Mouse (Mus musculus) CH12F3 (cell line): ENCODE data around the gene Psmg3.

ENCODE experiments used
- in situ Hi-C: fragments of 300-500 bp; cut with MboI; formaldehyde crosslinking; loops from 2 replicates; pipeline ENCODE4 v1.14.3; 2020; ENCODE audit warnings: low sequenced_read_pairs

Gene Psmg3

DNA sequence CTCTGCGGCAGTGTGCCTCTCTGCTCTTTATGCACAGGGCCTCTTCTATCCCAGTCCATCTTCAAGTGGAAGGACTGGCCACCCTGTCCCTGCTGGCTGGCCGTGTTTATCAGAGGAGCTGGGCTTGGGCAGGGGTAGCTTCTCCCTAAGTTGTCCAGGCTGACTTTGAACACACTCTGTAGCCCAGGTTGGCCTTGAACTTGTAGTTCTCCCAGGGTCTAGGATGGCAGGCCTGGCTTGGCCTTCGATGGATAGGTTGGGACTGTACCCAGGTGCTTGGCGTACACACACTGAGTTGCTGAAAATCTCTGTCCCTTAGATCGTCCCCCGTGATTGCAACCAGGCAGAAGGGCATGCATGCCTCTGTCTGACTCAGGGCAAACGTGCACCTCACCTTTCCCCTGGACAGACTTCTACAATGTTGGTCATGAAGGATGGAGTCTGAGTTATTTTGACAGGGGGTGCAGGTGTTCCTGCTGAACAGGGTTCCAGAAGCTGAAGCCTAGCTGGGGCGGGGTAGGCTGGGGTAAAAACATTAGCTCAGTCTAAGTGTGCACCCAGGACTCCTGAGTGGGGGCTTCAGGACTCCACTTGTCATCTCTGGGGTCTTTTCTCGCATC, 30.6 kb downstream of the Psmg3 start:
- in situ Hi-C loops = no loop called here

DNA sequence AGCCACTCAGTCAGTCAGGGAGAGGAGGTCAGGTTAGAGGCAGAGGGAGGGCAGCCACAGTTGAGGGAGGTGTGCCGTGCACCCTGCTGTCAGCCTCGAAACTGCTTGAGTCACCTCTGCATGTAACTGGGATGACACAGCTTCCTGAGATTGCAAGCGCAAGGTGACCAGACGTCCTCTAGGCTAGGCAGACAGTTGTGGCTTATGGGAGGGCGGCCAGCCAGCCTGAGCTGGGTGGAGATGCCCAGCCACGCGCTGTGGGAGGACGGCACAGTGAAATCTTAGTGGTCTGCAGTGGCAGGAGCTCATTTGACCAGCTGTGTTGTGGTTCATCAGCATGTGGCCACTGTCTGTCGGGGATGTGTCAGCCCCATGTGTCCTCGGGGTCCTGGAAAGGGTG, 31.7 kb downstream of the Psmg3 start:
- in situ Hi-C loops = no loop called here

DNA sequence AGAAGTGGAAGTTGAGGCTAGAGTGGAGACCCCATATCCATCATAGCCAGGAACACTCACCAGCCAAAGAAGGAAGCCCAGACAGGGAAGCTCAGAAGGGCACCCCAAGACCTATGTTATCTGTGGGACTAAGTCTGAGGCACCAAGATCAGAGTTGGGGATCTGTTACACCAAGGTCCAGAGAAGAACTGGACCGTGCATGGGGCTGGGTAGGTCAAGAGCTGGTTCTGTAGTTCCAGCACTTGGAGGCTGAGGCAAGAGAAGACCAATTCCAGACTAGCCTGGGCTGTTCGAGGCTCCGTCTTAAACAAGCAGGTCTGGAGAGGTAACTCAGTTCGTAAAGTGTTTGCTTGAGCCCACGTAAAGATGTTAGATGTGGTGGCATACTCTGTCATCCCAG, 32.5 kb downstream of the Psmg3 start:
- in situ Hi-C loops = no loop called here

DNA sequence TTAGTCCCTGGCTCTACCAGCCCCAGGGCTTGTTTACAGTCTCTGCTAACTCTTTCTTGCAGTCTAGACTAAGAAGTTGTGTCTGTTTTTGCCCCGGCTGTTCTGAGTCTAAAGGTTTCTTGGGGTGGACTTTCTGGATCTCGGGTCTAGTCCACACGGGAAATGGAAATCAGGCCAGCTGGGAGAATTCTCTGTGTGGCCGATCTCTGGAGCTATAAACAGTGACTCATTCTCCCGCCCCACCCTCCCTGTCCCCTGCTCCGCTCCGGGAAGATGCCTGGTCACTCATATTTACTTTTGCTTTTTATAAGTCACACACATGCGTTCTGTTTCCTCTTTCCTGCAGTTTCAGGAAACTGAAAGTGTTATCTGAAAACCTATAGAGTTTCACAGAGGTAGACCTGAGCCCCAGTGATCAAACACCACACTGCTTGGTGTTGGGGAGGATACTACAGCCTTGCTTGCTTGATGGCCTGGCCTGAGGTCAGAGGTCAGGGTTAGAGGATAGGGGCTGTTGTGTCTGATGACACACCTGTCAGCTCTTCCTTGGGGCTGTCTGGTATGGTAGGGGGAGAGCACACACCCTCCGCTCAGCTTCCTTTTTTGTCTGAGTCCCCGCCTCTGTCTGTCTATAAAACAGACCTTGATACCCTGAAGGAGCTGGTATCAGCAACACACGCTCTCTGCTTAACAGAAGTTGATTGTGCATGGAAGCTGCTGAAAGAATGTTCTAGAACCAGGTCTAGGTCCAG, 33.2 kb downstream of the Psmg3 start:
- in situ Hi-C loops = no loop called here

DNA sequence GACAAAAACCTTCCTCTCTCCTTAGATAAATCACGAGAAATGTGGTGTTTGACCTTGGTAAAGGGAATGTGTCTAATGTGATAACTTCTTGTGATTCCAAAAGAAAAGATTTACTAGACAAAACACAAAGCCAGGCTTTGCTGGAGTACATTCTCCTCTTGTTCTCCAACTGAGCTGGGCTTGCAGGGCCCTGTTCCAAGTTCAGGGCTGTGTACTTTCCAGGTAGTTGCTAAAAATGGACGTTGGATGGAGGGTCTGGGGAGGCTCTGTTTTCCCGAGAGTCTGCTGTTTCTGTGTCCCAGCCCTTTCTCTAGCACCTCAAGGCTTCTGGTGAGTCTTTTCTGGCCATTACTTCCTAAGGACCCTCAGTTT, 33.7 kb downstream of the Psmg3 start:
- in situ Hi-C loops = no loop called here

DNA sequence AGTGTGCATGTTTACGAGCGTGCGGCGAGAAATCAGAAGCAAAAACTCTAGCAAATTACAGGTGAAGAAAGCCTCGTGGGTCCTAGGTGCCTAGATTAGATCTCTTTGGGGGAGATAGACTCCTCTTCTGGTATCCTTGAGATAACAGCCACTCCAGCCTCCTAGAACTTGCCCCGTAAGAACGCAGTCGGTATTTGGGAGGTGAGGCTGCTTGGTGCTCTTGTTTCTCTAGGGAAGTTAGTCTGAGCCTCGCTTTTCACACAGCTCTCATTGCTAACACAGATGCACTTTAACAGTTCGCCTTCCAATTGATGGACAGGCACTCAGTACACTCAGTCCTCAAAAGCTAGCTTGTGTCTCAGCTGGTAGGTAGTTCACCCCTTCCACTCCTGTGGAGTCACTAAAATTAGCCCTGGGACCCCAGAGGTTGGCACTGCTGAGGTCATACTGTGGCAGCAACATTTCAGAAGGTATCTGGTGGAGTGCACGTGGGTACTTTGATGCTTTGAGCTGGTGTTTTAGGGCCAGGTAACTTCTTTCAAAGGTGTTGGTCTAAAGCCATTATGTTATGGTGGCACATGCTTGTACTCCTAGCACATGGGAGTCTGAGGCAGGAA, 34.4 kb downstream of the Psmg3 start:
- in situ Hi-C loops = no loop called here

DNA sequence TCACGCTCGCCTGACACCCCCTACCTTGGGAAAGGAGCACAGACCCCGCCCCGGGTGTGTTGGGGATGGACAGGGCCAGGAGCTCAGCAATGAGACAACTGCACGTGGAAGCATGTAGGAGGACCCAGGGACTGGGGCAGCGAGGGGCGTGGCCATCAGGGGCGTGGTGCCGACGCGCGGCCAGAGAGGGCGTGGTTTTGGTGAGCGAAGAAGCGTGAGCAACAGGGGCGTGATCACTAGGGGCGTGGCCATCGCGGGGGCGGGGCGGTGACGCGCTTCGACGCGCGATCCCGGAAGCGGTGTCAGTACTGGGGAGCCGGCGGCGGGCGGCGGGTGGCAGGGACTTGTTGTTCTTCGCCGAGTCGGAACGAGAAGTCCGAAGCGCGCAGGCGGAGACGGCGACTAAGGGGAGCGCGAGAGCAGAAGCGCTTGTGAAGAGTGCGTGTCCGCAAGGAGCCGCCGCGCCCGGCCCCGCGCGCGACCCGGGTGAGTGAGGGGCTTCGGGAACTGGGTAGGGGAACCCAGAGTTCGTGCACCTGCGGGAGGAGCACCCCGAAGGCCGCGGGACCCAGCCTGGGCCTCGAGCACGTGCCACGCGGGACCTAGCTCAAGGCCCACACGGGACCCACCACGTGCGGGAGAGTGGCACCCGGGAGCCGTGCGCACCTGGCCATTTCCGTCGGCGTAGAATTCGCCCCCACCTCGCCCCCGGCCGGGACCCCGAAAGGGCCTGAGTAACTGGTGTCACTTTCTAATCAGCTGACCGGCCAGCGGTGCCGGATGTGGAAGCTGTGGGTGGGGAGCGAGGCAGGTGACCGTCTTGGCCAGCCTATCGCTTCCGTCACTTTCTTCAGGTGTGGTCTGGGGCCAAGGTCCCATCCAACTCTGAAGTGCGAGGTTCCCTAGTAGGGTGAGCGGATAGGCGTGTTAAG, 35.2 kb downstream of the Psmg3 start, which contains the start of gene Mafk:
Mafk (plus strand) TSS at position 287 of the 932 bp plus-strand sequence.
- in situ Hi-C loops = no loop called here

DNA sequence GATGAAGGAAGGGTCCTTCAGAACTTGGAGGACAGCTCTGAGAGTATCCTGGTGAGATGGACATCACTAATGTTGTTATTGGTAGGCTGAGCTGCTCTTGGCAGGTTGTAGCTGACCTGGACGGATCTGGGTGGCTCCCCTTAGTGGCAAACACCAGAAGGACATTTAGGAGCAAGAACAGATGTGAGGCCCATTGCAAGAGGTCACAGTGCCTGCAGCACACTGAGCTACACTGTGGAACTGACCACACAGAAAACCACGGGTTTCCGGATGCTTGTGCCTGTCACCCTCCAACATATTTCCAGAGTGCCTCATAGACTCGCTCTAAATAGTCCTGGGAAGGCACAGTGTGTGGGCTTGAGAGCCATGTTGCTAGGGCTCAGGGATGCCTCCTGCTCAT, 37.2 kb downstream of the Psmg3 start:
- in situ Hi-C loops = no loop called here

DNA sequence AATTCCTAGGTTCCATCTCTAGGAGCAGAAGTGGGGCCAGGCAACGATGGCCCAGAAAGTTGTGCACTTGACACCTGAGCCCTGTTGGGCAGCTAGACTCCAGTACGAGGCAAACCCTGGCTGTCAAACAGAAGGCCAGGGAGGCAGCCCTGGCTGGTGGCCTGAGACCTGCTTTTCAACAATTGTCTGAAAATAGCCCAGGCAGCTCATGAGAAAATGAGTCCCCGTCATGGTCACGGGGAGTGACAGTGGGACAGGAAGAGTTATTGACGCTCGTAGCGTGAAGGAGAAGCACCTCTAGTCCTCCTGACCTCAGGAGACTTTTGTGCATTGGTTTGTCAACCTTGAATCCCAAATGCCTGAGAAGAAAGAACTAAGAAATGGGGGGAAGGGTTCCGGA, 45.3 kb downstream of the Psmg3 start:
- in situ Hi-C loops = no loop called here

DNA sequence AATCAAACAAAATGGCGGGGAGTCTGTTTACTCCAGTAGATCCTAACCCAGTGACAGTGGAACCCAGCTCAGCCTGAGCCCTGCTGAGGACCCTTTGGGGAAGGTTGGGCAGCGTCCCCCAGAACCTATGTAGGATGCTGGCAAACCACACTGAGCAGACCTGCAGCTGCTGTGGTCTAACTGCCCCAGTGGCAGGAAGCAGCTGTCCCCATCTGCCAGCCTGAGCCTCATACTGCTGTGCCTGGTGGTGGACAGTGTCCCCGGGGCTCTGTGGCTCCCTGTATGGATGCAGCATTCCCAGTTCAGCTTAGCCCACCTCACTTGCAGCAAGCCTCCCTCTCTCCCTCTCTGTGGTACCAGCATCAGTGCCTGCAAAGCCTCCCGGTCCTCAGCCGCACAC, 49.7 kb downstream of the Psmg3 start:
- in situ Hi-C loops = no loop called here

DNA sequence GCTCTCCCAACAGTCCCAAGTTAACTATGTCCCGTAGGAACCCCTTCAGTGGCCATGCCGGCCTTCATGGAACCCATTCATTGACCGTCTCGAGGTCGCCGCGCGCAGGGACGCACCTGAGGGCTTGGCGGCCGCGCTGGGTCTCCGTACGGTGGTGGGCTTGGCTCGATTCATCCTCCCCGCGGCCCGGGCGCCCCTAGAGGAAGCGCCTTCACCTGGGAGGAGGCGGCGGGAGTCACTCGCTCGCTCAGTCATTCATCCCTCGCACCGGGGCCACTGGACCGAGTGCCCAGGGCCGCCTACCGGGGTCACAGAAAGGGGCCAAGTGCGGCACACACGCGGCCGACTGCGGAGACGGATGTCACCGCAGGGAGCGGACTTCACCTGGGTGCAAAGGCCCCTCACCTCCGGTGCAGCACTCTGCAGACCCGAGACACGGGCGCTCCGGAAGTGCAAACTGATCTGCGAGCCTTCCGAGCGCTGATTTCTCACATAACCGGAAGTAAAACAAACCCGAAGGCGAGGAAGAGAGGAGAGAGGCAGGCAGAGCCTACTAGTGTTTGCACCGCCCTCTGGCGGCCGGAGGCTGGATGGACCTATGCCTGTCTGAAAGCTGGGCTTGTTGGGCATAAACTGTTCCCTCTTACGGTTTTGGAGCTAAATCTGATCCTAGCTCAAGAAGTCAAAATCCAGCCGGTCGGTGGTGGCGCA, 51.3 kb downstream of the Psmg3 start, which contains the start of gene Ints1:
Ints1 (minus strand) TSS at position 459 of the 711 bp plus-strand sequence.
- in situ Hi-C loops = no loop called here
